Mouse (Mus musculus) embryonic facial prominence, embryonic 15.5 days (tissue): Measurements from ENCODE around the gene Myof. TPM values are rescaled to one million over a fixed set of nuclear protein-coding genes. Genes with fewer than 3 reads are reported as not detected.

Experiments used
- ATAC-seq: fragments of 200-750 bp; cut with Nextera tagmentation; 2 replicates; pipeline ENCODE4 v1.8.0; 2017; ENCODE audit warnings: low read depth, moderate TSS enrichment; ENCODE audit not compliant: insufficient number of reproducible peaks, low FRiP score, low TSS enrichment
- H3K27ac ChIP-seq: fragments of 300-500 bp; sonication (generic); replicated peaks from 2 replicates; pipeline ENCODE4 v1.5.1; 2015; ENCODE audit warnings: mild to moderate bottlenecking, inconsistent platforms
- H3K27me3 ChIP-seq: fragments of 300-500 bp; sonication (generic); 2 replicates; pipeline ENCODE4 v1.6.1; 2015; ENCODE audit warnings: inconsistent platforms
- H3K36me3 ChIP-seq: fragments of 300-500 bp; sonication (generic); 2 replicates; pipeline ENCODE4 v1.6.1; 2015; ENCODE audit warnings: mild to moderate bottlenecking, inconsistent platforms
- H3K4me1 ChIP-seq: fragments of 300-500 bp; sonication (generic); 2 replicates; pipeline ENCODE4 v1.6.1; 2015; ENCODE audit warnings: inconsistent platforms
- H3K4me2 ChIP-seq: fragments of 300-500 bp; sonication (generic); replicated peaks from 2 replicates; pipeline ENCODE4 v1.6.1; 2015; ENCODE audit warnings: mild to moderate bottlenecking, inconsistent platforms
- H3K4me3 ChIP-seq: fragments of 300-500 bp; sonication (generic); replicated peaks from 2 replicates; pipeline ENCODE4 v1.5.1; 2015; ENCODE audit warnings: mild to moderate bottlenecking, inconsistent platforms
- H3K9ac ChIP-seq: fragments of 300-500 bp; sonication (generic); 2 replicates; pipeline ENCODE4 v1.6.1; 2015; ENCODE audit warnings: inconsistent platforms
- H3K9me3 ChIP-seq: fragments of 300-500 bp; sonication (generic); replicated peaks from 2 replicates; pipeline ENCODE4 v1.6.1; 2016; ENCODE audit warnings: inconsistent platforms
- WGBS: fragments of 180-500 bp; shearing (Covaris S2); methylation state at CpG from one replicate; pipeline ENCODE4 v1.1.7; 2015; 5-methylcytosine and 5-hydroxymethylcytosine counted together
- polyA plus RNA-seq: library from polyadenylated mRNA; unstranded; fragments of >200 nt; fragmentation: Nextera tagmentation; extraction: Ambion mirVana; gene quantifications from 2 replicates; pipeline ENCODE4 v1.2.1, GENCODE M21; 2015

The Myof gene
- polyA plus RNA-seq, 1 experiment from 2014 or later = 16.2 TPM

- no peak overlapping the region for H3K4me2 ChIP-seq
- no peaks in the 10 kb centered on the region for H3K9me3 ChIP-seq
- peaks cover 13% of the 10 kb centered on the region; the same call in 1 of the 2 replicates for H3K4me1 ChIP-seq
- H3K27ac ChIP-seq = no peak overlapping the region
- 86% methylated on average over 4 of the region's 4 CpGs for WGBS
- no peaks in the 10 kb centered on the region for H3K27me3 ChIP-seq
- ATAC-seq = no peak
- H3K9ac ChIP-seq = no peak overlapping the region
- no peaks in the 10 kb centered on the region for H3K36me3 ChIP-seq
- no peak overlapping the region for H3K4me3 ChIP-seq
Observed at GRCm38 (mm10) chr19:38002816-38003215, 40.6 kb downstream of the Myof start.

GRCm38 (mm10) chr19:38000990-38001389, 42.4 kb downstream of the Myof start:
- H3K4me3 ChIP-seq = no peak overlapping the region
- H3K27me3 ChIP-seq = no peaks in the 10 kb centered on the region
- H3K4me2 ChIP-seq = no peak overlapping the region
- H3K9me3 ChIP-seq = no peaks in the 10 kb centered on the region
- ATAC-seq = no peak
- no peak overlapping the region for H3K9ac ChIP-seq
- H3K27ac ChIP-seq = no peak overlapping the region
- peaks cover 13% of the 10 kb centered on the region; the same call in 1 of the 2 replicates for H3K4me1 ChIP-seq
- H3K36me3 ChIP-seq = no peaks in the 10 kb centered on the region
- 90% methylated on average over 4 of the region's 4 CpGs for WGBS

- H3K27me3 ChIP-seq = no peaks in the 10 kb centered on the region
- no peak overlapping the region for H3K27ac ChIP-seq
- no peak overlapping the region for H3K4me2 ChIP-seq
- H3K36me3 ChIP-seq = no peaks in the 10 kb centered on the region
- WGBS = 97% methylated on average over 2 of the region's 2 CpGs
- H3K4me3 ChIP-seq = no peak overlapping the region
- H3K9ac ChIP-seq = no peak overlapping the region
- no peak for ATAC-seq
- H3K4me1 ChIP-seq = peaks cover 11% of the 10 kb centered on the region; the same call in 1 of the 2 replicates
- H3K9me3 ChIP-seq = no peaks in the 10 kb centered on the region
Observed at GRCm38 (mm10) chr19:37999941-38000340, 43.4 kb downstream of the Myof start.

GRCm38 (mm10) chr19:37994301-37994700, 49.1 kb downstream of the Myof start:
- H3K4me2 ChIP-seq = no peak overlapping the region
- no peak overlapping the region for H3K9ac ChIP-seq
- peaks cover 6% of the 10 kb centered on the region; the same call in 1 of the 2 replicates for H3K36me3 ChIP-seq
- 67% methylated on average over 3 of the region's 3 CpGs for WGBS
- no peak for ATAC-seq
- no peak overlapping the region for H3K27ac ChIP-seq
- no peaks in the 10 kb centered on the region for H3K27me3 ChIP-seq
- H3K4me3 ChIP-seq = no peak overlapping the region
- no peaks in the 10 kb centered on the region for H3K4me1 ChIP-seq
- no peaks in the 10 kb centered on the region for H3K9me3 ChIP-seq

GRCm38 (mm10) chr19:37992184-37992554, 51.2 kb downstream of the Myof start:
- Histone ChIP-seq H3K4me1 (no peaks in the 10 kb centered on the region), H3K9me3 (no peaks in the 10 kb centered on the region), H3K9ac (no peak overlapping the region), H3K4me2 (no peak overlapping the region), H3K27me3 (no peaks in the 10 kb centered on the region), H3K36me3 (peaks cover 6% of the 10 kb centered on the region; the same call in 1 of the 2 replicates), H3K27ac (no peak overlapping the region), H3K4me3 (no peak overlapping the region)
- WGBS = 87% methylated on average over 2 of the region's 2 CpGs
- ATAC-seq = no peak

GRCm38 (mm10) chr19:37991399-37992183, 51.8 kb downstream of the Myof start:
- ATAC-seq = no peak
- 41% methylated on average over 7 of the region's 7 CpGs for WGBS
- H3K36me3 ChIP-seq = peaks cover 6% of the 10 kb centered on the region; the same call in 1 of the 2 replicates
- no peak overlapping the region for H3K9ac ChIP-seq
- no peak overlapping the region for H3K4me3 ChIP-seq
- H3K4me1 ChIP-seq = no peaks in the 10 kb centered on the region
- H3K9me3 ChIP-seq = no peaks in the 10 kb centered on the region
- no peak overlapping the region for H3K27ac ChIP-seq
- H3K4me2 ChIP-seq = no peak overlapping the region
- no peaks in the 10 kb centered on the region for H3K27me3 ChIP-seq

- H3K36me3 ChIP-seq = peaks cover 6% of the 10 kb centered on the region; the same call in 1 of the 2 replicates
- ATAC-seq = no peak
- H3K4me1 ChIP-seq = no peaks in the 10 kb centered on the region
- no peak overlapping the region for H3K27ac ChIP-seq
- 84% methylated on average over 2 of the region's 2 CpGs for WGBS
- H3K9ac ChIP-seq = no peak overlapping the region
- H3K4me3 ChIP-seq = no peak overlapping the region
- no peak overlapping the region for H3K4me2 ChIP-seq
- no peaks in the 10 kb centered on the region for H3K27me3 ChIP-seq
- H3K9me3 ChIP-seq = no peaks in the 10 kb centered on the region
Observed at GRCm38 (mm10) chr19:37989971-37990370, 53.4 kb downstream of the Myof start.

- Histone ChIP-seq H3K4me2 (no peak overlapping the region), H3K4me3 (no peak overlapping the region), H3K36me3 (no peaks in the 10 kb centered on the region), H3K9me3 (no peaks in the 10 kb centered on the region), H3K9ac (no peak overlapping the region), H3K27me3 (no peaks in the 10 kb centered on the region), H3K27ac (no peak overlapping the region), H3K4me1 (no peaks in the 10 kb centered on the region)
- no peak for ATAC-seq
- 80% methylated on average over 4 of the region's 4 CpGs for WGBS
Observed at GRCm38 (mm10) chr19:37988156-37988555, 55.2 kb downstream of the Myof start.

- ATAC-seq = no peak
- no peaks in the 10 kb centered on the region for H3K4me1 ChIP-seq
- H3K27me3 ChIP-seq = no peaks in the 10 kb centered on the region
- 0 out of 2 replicates have a peak, but pooled peaks cover 2% of the 10 kb centered on the region for H3K36me3 ChIP-seq
- H3K27ac ChIP-seq = no peak overlapping the region
- no peak overlapping the region for H3K4me3 ChIP-seq
- no peak overlapping the region for H3K9ac ChIP-seq
- no peak overlapping the region for H3K4me2 ChIP-seq
- WGBS = 73% methylated on average over 16 of the region's 16 CpGs
- H3K9me3 ChIP-seq = no peaks in the 10 kb centered on the region
Observed at GRCm38 (mm10) chr19:37985730-37986129, 57.6 kb downstream of the Myof start.

- Histone ChIP-seq H3K4me3 (no peak overlapping the region), H3K27ac (no peak overlapping the region), H3K36me3 (peaks cover 10% of the 10 kb centered on the region; the same call in 1 of the 2 replicates), H3K9me3 (no peaks in the 10 kb centered on the region), H3K9ac (no peak overlapping the region), H3K27me3 (no peaks in the 10 kb centered on the region), H3K4me1 (no peaks in the 10 kb centered on the region), H3K4me2 (no peak overlapping the region)
- ATAC-seq = no peak
- WGBS = 90% methylated on average over 5 of the region's 5 CpGs
Observed at GRCm38 (mm10) chr19:37975951-37976350, 67.4 kb downstream of the Myof start.

- no peak overlapping the region for H3K9ac ChIP-seq
- no peak overlapping the region for H3K4me2 ChIP-seq
- no peak for ATAC-seq
- no peaks in the 10 kb centered on the region for H3K9me3 ChIP-seq
- H3K36me3 ChIP-seq = 0 out of 2 replicates have a peak, but pooled peaks cover 3% of the 10 kb centered on the region
- H3K4me1 ChIP-seq = no peaks in the 10 kb centered on the region
- H3K4me3 ChIP-seq = no peak overlapping the region
- WGBS = 84% methylated on average over 4 of the region's 4 CpGs
- H3K27me3 ChIP-seq = no peaks in the 10 kb centered on the region
- H3K27ac ChIP-seq = no peak overlapping the region
Observed at GRCm38 (mm10) chr19:37970571-37970970, 72.8 kb downstream of the Myof start.

GRCm38 (mm10) chr19:37970004-37970403, 73.4 kb downstream of the Myof start:
- Histone ChIP-seq H3K4me3 (no peak overlapping the region), H3K27me3 (no peaks in the 10 kb centered on the region), H3K36me3 (0 out of 2 replicates have a peak, but pooled peaks cover 3% of the 10 kb centered on the region), H3K4me2 (no peak overlapping the region), H3K4me1 (no peaks in the 10 kb centered on the region), H3K27ac (no peak overlapping the region), H3K9me3 (no peaks in the 10 kb centered on the region), H3K9ac (no peak overlapping the region)
- ATAC-seq = no peak
- 48% methylated on average over 5 of the region's 5 CpGs for WGBS
